20 mouse cellular contexts compared by ENCODE assay signal in the genomic region with DNA sequence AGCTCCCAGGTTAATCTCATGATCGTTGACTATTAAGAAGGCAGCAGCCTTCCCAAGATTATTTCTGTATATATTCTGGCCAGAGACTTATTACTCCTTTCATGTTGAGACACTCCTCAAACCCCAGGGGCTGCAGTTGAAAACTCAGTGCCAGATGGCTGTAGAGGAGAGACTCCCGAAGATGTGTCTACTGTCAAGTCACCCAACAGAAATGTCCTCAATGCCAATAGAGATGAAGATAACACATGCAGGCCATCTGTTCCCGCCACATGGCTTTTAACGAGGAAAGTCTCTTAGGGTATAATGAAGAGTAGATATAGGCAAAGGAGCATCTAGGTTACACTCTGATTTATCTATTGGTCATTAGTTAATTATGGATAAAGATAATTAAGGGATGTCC.
DNase-seq lines count a peak whose midpoint lies in the region; ATAC-seq lines count a peak whose summit lies in the region.
"Had no signal": no experiment of that assay in that cellular context is flagged by ENCODE, and none has a peak within 500 bp of the region (broad histone marks: within the 10 kb centered on the region; RNA-seq: fewer than 3 reads in every experiment).

No protein-coding gene starts in this region.

- WGBS in forebrain, embryonic 14.5 days = 73% methylated on average over 4 of the region's 4 CpGs
- WGBS in forebrain, embryonic 10.5 days = 90% methylated on average over 4 of the region's 4 CpGs
- 65% methylated on average over 4 of the region's 4 CpGs for WGBS in forebrain, embryonic 16.5 days

- H3K27ac ChIP-seq in forebrain, embryonic 14.5 days (ENCODE audit: low read depth, low read length) = no peak overlapping the region
- H3K27ac ChIP-seq in forebrain, embryonic 10.5 days = no peak overlapping the region
- H3K27ac ChIP-seq in forebrain, embryonic 16.5 days (ENCODE audit: low read length) = no peak overlapping the region
- H3K27ac ChIP-seq: kidney, postnatal 0 days; layer of hippocampus, adult 2 months; limb, embryonic 12.5 days; liver, embryonic 12.5 days had no signal

- no peaks in the 10 kb centered on the region for H3K36me3 ChIP-seq in forebrain, embryonic 14.5 days (ENCODE audit: control insufficient read depth, insufficient read depth, low read length)
- H3K36me3 ChIP-seq in forebrain, embryonic 10.5 days (replicated peaks) = no peaks in the 10 kb centered on the region
- H3K36me3 ChIP-seq in forebrain, embryonic 16.5 days (ENCODE audit: control insufficient read depth, insufficient read depth) = no peaks in the 10 kb centered on the region
- H3K36me3 ChIP-seq: limb, embryonic 12.5 days; liver, embryonic 12.5 days had no signal

- DNase-seq in forebrain, embryonic 14.5 days (ENCODE audit: low spot score) = peak; percentile 73
- no peak for DNase-seq in forebrain, embryonic 10.5 days (ENCODE audit: extremely low spot score, low spot score)
- DNase-seq in left cerebral cortex, postnatal 4 days = peak; percentile 59
- no peak for DNase-seq in left cerebral cortex, postnatal 10 days (ENCODE audit: extremely low spot score in 1 of 2, low spot score in 2 of 2)
- peak; percentile 41 for DNase-seq in retina, postnatal 1 day
- DNase-seq in adrenal gland, adult 18-20 months (ENCODE audit: low spot score in 2 of 2) = no peak
- DNase-seq: adrenal gland, postnatal 10 days; heart, postnatal 10 days; kidney, adult 11 months; lung, adult 2 months; right cerebral cortex, adult 18-20 months; thymus, postnatal 25 days had no signal

- no peaks in the 10 kb centered on the region for H3K9me3 ChIP-seq in forebrain, embryonic 14.5 days (replicated peaks; ENCODE audit: control insufficient read depth, low read length)
- H3K9me3 ChIP-seq in forebrain, embryonic 10.5 days = no peaks in the 10 kb centered on the region
- H3K9me3 ChIP-seq in forebrain, embryonic 16.5 days (ENCODE audit: control insufficient read depth, low read length) = no peaks in the 10 kb centered on the region
- H3K9me3 ChIP-seq: limb, embryonic 12.5 days; liver, embryonic 12.5 days had no signal

- no peaks in the 10 kb centered on the region for H3K27me3 ChIP-seq in forebrain, embryonic 14.5 days (replicated peaks; ENCODE audit: control insufficient read depth, insufficient read depth, low read length)
- no peaks in the 10 kb centered on the region for H3K27me3 ChIP-seq in forebrain, embryonic 10.5 days (ENCODE audit: poor library complexity, severe bottlenecking)
- no peaks in the 10 kb centered on the region for H3K27me3 ChIP-seq in forebrain, embryonic 16.5 days (replicated peaks; ENCODE audit: control insufficient read depth, insufficient read depth, low read length)
- H3K27me3 ChIP-seq: limb, embryonic 12.5 days; liver, embryonic 12.5 days had no signal

- peak; percentile 60; the same call in 1 of the 2 replicates for ATAC-seq in forebrain, embryonic 14.5 days
- peak; percentile 61 for ATAC-seq in forebrain, embryonic 16.5 days
- ATAC-seq: liver, embryonic 12.5 days; midbrain, embryonic 16.5 days; Patski had no signal

- no peak overlapping the region for H3K9ac ChIP-seq in forebrain, embryonic 14.5 days (ENCODE audit: low read length)
- H3K9ac ChIP-seq in forebrain, embryonic 16.5 days (replicated peaks; ENCODE audit: low read depth, low read length) = no peak overlapping the region
- H3K9ac ChIP-seq: limb, embryonic 12.5 days; liver, embryonic 12.5 days had no signal

- intact Hi-C loops in left cerebral cortex, postnatal 4 days (cut with DNase I) = no loop called here
- intact Hi-C loops in left cerebral cortex, postnatal 10 days (cut with DNase I) = no loop called here

- no peak overlapping the region for H3K4me2 ChIP-seq in forebrain, embryonic 14.5 days (ENCODE audit: low read length)
- H3K4me2 ChIP-seq in forebrain, embryonic 16.5 days (ENCODE audit: low read length) = no peak overlapping the region
- H3K4me2 ChIP-seq: heart, embryonic 11.5 days; limb, embryonic 12.5 days; liver, embryonic 12.5 days had no signal

- H3K4me3 ChIP-seq in forebrain, embryonic 14.5 days (ENCODE audit: low read depth, low read length) = no peak overlapping the region
- no peak overlapping the region for H3K4me3 ChIP-seq in forebrain, embryonic 10.5 days
- no peak overlapping the region for H3K4me3 ChIP-seq in forebrain, embryonic 16.5 days (replicated peaks; ENCODE audit: low read length)
- H3K4me3 ChIP-seq: layer of hippocampus, adult 2 months; limb, embryonic 12.5 days; liver, embryonic 12.5 days had no signal

- H3K4me1 ChIP-seq in forebrain, embryonic 14.5 days (ENCODE audit: control insufficient read depth, insufficient read depth, low read length) = no peaks in the 10 kb centered on the region
- H3K4me1 ChIP-seq in forebrain, embryonic 10.5 days = no peaks in the 10 kb centered on the region
- no peaks in the 10 kb centered on the region for H3K4me1 ChIP-seq in forebrain, embryonic 16.5 days (replicated peaks; ENCODE audit: control insufficient read depth, insufficient read depth, low read length)
- H3K4me1 ChIP-seq: limb, embryonic 12.5 days; liver, embryonic 12.5 days had no signal

Comparison
In these comparisons a context has a peak if more than half of its experiments do, and no peak if none do; other contexts are left out.
1. DNase-seq: peak in forebrain, embryonic 14.5 days (single experiment), left cerebral cortex, postnatal 4 days (single experiment) and retina, postnatal 1 day (single experiment); none in forebrain, embryonic 10.5 days (single experiment), left cerebral cortex, postnatal 10 days (0 of 2) and adrenal gland, adult 18-20 months (0 of 2).